Mouse (Mus musculus) CH12.LX (cell line): Measurements from ENCODE around the gene Rnf141.

ENCODE experiments used
- CTCF ChIP-seq, 2 experiments: IDR thresholded peaks in 1 of 2; conservative IDR thresholded peaks in 1 of 2; 2 replicates each; pipeline ENCODE4 v1.5.1; 2011 to 2012; ENCODE audit warnings: low read depth in 2 of 2, low read length in 2 of 2, improper control_type of control experiment in 1 of 2, inconsistent platforms in 1 of 2, mild to moderate bottlenecking in 1 of 2, moderate library complexity in 1 of 2
- EP300 ChIP-seq: IDR thresholded peaks from 2 replicates; pipeline ENCODE4 v1.6.1; 2011; ENCODE audit warnings: low read length, improper control_type of control experiment
- GABPA ChIP-seq: IDR thresholded peaks from 2 replicates; pipeline ENCODE4 v1.6.1; 2012; ENCODE audit warnings: low read depth, low read length, improper control_type of control experiment, inconsistent platforms; ENCODE audit not compliant: insufficient replicate concordance
- POLR2A ChIP-seq: IDR thresholded peaks from 2 replicates; pipeline ENCODE4 v1.6.1; 2011; ENCODE audit warnings: low read depth, mild to moderate bottlenecking, improper control_type of control experiment, low read length
- UBTF ChIP-seq: IDR thresholded peaks from 2 replicates; pipeline ENCODE4 v1.6.1; 2012; ENCODE audit warnings: low read depth, mild to moderate bottlenecking, inconsistent platforms, low read length, improper control_type of control experiment, moderate library complexity

DNA sequence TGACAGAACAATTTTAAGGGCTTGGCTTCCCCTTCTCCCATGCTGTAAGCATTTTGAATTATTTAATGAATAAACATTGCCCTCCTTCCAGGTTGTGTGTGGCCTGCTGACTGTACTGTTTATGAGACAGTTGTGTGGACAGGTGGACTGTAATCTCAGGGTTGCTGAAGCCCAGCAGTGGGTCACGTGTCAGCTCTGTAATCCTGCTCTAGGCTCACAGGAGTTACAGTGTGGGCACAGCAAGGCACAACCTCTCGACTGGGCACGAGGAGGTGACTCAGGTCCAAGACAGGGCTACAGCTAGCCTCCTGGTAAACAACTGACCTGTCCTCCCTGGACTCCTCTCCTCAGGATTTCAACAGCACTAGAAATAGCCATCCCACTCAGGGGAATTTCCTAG, 71.9 kb downstream of the Rnf141 start:
- TF ChIP-seq POLR2A (no peak), CTCF (conservative IDR thresholded peaks at IDR 0.05 in 1 of 2, IDR thresholded peaks at IDR 0.05 in 1 of 2; ENCODE audit: low read depth in 2 of 2, low read length in 2 of 2) (no peak), UBTF (no peak), EP300 (no peak), GABPA (no peak)
